Mouse (Mus musculus) MN1 (cell line): ENCODE data around the gene Kcnq1.
A peak's percentile ranks its signal among the peaks of the same experiment; 100 is the strongest.

Experiments used
- DNase-seq: peaks from one replicate; pipeline ENCODE4 v3.0.0-alpha.2; 2016; ENCODE audit warnings: low spot score

Gene Kcnq1

GRCm38 (mm10) chr7:143367366-143368266 is 261.5 kb downstream of the Kcnq1 start:
- DNase-seq: no peak

GRCm38 (mm10) chr7:143368267-143368643 is 262.1 kb downstream of the Kcnq1 start:
- DNase-seq: no peak

DNA sequence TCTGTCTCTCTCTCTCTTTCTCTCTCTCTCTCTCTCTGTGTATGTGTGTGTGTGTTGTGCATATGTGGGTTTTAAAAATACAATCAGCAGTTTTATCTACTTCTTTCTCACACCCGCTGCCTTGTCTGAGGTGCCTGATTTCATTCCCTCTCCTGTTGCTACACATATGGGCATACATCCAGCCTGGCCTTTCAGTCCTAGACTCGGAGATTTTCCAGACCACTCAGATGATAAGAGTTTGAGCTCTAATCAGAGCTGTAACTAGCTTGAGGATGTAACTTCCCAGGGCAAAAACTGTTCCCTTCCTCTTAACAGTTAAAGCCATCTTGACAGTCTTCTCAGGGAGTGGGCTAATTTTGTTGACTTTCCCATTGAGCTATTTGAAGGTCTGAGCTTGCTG is 265.2 kb downstream of the Kcnq1 start:
- peak; percentile 41 for DNase-seq

DNA sequence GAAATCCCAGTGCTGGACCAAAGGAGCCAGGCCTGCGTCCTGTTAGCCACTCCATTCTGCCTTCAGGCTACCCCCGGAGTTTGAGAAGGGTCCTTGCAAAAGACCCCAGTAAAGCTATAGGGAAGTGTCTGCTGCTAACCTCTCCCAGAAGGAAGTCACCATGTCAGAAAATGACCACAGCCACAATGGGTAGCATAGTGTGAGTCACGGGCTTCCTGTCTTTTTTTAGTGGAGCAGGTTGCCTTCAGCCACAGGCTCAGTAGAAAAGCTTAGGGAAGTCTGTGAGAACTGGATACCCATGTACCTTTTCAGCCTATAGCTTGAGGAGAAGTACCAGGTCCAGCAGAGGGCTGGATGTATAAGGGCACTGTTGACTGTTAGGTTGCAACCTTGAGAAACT is 267.1 kb downstream of the Kcnq1 start:
- DNase-seq: no peak

DNA sequence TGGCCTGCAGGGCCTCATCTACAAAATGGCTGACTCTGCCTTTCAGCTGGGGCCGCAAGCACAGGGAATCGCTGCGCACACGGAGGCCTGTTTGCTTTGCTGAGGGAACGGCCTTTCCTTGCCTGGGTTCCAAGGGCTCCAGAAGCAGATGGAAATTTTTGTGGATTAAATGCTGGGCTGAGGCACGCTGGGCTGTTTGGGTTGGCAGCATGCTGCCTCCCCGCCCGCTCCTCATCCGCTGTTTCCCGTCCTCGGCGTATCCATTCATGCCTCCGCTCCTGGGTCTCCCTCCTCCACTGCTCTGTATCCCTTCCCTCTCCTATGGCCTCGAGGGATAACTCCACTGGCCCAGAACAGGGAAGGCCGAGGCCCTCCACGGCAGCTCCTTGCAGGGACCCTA is 269.8 kb downstream of the Kcnq1 start:
- DNase-seq: no peak

GRCm38 (mm10) chr7:143380466-143381073 is 274.4 kb downstream of the Kcnq1 start:
- DNase-seq: no peak

DNA sequence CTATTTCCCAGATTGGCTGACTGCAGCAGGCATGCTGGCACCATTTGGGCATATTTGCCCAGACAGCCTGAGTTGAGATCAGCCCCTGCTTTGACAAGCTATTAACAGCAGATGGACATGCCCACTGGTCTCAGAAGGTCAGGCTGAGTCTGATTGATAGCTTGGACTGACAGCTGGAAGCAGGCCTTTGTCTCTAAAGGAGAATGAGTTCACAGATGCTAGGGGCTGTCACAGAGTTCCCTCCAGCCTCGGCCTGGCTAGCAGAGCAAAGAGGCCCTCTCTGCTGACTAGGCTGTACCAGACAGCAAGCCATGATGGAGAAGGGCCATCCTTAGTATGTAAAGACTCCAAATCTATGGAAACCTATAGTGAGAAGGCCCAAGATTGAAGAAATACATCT is 280.5 kb downstream of the Kcnq1 start:
- DNase-seq: no peak

GRCm38 (mm10) chr7:143388783-143389695 is 282.9 kb downstream of the Kcnq1 start:
- peak; percentile 68 for DNase-seq

DNA sequence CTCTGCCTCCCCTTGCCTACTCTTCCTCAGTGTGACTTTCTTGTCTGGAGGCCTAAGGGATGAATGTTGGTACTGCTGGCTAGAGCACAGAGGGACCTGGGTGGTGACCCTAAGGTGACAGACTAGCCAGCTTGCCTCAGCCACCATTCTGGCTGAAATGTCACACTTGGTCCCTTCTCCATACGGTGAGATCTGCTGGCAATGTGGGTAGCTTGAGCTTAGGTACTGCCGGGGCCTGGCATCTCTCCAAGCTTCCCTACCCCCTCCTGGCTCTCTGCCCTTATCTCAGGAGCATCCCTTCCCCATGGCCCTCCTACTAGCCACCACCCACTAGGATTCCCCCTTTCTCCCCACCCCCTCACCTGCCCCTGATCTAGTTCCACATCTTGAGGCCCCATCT is 283.7 kb downstream of the Kcnq1 start:
- peak; percentile 39 for DNase-seq

DNA sequence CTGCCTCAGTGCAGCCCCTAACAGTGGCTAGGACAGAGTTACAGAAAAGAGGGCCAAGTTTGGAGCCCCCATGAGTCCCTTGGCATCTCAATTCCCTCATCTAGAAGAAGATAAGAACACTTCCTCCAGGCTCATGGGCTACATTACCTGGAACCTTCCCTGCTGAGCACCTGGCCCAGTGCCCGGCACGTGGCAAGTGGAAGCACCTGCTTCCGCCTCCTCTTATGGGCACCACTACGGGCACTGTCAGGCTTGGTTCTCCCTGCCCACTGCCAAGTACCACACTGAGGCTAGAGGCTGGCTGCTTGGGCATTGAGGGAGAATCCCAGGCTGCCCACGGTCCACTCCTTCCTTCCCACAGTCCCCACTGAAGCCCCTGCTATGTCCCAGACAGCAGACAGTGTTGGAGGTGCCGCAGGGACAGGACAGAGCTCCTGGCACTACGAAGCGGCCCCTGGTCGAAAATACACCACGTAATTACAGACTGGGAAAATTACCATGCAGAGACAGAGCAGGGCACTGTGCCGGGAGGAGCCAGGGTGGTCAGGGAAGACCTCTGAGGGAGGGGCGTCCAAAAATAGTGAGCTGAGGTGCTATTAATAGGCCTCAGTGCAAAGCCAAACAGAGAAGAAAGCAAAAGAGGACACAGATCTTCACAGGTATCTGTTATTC is 284.3 kb downstream of the Kcnq1 start:
- DNase-seq: peak; percentile 30

GRCm38 (mm10) chr7:143395113-143395563 is 289.0 kb downstream of the Kcnq1 start:
- DNase-seq: peak; percentile 39

- DNase-seq: no peak
Measured at GRCm38 (mm10) chr7:143399756-143400155, 293.6 kb downstream of the Kcnq1 start.

- DNase-seq: no peak
Measured at GRCm38 (mm10) chr7:143400599-143400998, 294.4 kb downstream of the Kcnq1 start.

- no peak for DNase-seq
Measured at GRCm38 (mm10) chr7:143401429-143402016, 295.4 kb downstream of the Kcnq1 start.

DNA sequence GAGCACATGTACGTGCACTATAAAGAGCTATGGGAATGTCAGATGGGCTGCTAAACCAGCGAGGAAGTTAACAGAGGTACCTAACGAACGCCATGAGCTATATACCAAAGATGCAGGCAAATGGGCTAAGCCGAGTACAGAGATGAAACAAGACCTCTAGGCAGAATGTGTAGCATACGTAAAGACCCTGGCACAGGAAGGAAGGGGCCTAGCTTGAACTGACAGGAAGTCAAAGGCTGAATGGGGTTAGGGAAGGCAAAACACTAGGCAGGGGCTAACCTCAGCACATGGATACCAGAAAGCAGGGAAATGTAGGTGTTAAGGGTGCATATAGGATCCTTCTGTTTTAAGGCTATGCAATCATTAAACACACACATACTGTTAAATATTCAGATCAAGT is 298.1 kb downstream of the Kcnq1 start:
- no peak for DNase-seq

DNA sequence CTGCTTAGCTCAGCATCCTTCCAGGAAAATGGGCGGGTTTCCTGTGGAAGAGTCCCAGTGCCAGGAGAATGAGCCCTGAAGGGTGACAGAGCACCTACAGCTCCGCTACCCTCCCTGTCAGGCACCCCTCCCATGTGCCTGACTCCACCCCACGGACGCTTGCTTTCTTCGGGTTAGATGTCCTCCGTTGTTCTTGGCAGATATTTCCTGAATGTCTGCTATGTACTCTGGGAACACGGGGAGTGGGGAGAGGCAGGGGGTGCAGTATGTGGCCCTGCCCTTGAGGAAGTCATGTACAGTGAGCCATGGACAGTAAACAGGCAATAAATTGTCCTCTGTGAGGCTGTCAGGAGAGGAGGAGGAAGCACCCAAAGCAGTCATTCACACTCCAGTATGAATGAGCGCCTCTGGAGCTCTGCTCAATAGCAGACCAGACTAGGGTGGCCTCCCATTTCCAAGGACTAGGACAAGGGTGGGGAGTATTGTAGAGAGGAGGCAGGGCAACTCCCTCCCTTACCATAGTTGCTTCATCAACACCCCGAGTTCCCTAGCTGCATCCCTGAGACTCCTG is 301.9 kb downstream of the Kcnq1 start:
- DNase-seq: no peak

GRCm38 (mm10) chr7:143408615-143409021 is 302.5 kb downstream of the Kcnq1 start:
- DNase-seq: no peak

- DNase-seq: no peak
Measured at GRCm38 (mm10) chr7:143412606-143413005, 306.4 kb downstream of the Kcnq1 start.

DNA sequence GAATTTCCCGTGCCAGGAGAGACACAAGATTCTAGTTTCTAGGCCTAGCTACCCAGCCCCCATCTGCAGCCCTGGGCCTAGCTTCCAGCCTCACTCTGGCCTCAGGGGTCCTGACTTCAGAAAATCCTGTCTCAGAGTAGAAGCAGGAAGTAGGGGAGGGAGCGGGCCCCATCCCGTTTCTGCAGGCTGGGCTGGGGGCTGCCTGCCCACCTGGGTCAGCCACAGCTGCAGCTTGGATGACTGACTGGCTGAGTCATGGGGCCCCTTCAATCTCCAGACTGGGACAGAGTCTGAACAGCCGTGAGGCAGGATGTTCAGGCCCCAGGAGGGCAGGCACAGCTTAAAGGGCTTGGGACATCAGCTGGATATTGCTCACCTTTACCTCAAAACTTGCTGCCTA is 308.9 kb downstream of the Kcnq1 start:
- DNase-seq: no peak

DNA sequence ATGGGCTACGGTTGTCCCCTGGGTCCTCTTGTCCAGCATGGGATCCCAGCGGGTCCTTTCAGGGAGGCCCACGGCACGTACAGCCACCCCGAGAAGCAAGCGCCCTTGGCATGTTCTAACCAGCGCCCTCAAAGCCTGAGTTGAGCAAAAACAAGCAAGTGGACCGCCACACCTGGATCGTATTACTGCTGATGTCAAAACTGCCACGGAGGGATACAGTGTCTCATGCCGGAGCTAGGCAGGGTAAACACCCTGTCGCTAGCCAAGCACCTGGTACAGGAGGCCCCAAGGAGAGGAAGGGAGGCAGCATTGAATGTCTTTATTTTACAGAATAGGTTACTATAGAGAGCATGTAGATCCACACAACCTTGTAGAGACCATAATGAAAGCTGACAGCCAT is 310.2 kb downstream of the Kcnq1 start:
- no peak for DNase-seq

- DNase-seq: no peak
Measured at GRCm38 (mm10) chr7:143417875-143418274, 311.7 kb downstream of the Kcnq1 start.
